Mouse (Mus musculus) monocyte, adult 59 days (primary cell): ENCODE measurements around the gene Lypd8. TPM values are rescaled to one million over a fixed set of nuclear protein-coding genes. Genes with fewer than 3 reads are reported as not detected.

Experiments
- total RNA-seq, 2 experiments: library from RNA; stranded (reverse); gene quantifications; one replicate each; pipeline ENCODE4 v1.2.4; 2023

Lypd8 gene
- total RNA-seq = not detected

DNA sequence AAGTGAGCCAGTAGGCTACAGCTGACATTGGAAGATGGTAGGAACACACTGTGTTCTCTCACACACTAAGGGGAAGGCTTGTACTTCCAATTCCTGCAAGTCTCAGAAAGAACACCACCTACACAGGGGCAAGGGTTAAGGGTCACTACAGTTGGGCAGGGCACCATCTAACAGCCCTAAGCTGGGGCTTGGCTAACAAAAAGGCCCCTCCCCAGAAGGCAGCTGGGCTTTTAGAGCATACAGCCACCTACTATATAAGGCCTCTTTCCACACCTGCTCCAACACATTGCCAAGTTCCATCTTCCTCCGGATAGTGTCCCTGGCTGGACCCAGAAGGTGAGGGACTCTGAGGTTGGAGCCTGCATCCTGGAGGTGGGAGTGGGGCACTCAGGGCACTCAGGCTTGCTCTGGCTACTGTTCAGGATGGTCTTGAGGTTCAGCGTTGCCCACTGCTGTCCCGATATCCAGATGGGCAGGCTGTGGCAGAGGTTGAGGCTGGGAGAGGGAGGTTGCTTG, at the start of gene Lypd8:
Gene Lypd8 (plus strand): TSS at position 281 of the 516 bp plus-strand sequence.

DNA sequence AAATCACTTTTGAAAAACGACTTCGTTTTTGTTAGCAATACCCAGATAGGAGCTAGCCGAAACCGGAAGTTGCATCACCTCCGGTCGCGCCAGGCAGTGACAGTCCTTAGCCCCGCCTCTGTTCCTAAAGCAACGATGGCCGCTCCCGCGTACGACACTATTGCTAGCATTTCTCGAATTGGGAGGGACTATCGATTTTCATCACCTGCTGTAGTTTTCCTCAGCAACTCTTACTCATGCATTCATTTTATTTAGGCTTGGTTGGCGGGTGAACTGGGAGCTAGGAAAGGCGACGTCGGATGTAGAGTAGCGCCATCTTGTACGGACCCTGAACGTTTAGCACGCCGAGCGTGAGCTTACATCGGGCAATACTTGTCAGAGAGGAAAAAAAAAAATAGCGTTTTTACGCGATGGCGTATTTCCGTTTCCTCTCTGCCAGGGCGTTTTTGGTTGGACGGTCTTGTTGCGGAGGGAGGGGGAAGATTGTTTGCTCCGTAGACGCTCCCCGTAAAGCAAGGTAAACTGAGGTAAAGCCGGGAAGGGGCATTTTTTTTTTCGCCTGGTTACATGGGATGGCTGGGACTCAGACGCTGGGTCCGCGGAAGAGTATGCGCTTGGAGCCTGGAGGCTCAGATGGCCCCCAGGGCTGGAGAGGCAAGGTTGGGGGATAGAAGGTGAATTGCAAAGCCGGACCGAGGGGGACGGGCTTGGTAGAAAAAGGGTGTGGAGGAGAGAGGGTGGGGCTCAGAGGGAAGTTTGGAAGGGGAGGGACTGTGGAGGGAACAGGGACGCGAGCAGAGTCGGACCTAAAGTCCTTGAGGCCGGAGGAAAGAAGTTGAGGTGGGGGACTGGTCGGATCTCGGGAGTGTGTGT, 48.3 kb upstream of the Lypd8 start, which contains the start of the genes Zfp672 and Sh3bp5l:
Gene Zfp672 (minus strand): TSS at position 64 of the 873 bp plus-strand sequence.
Gene Sh3bp5l (plus strand): TSS at position 449 of the 873 bp plus-strand sequence.

DNA sequence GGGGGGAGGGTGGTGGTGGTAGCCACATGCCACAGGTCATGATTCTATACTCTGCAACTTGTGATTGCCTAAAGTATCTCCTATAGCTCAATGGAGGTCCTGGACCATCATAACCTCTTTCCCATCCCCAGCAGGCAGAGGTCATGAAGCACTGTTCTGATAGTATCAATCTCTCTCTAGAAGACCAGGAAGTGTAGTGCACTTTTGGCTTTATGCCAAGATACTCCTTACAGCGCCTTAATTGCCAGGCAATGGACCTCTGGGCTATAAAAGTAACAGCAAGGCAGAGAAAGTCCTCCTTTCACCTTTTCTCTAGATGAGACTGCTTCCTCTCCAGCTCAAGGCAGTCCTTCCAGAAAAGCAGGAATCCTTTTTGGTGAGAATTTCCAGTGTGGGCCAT, 42.0 kb downstream of the Lypd8 start, which contains the start of gene 1810065E05Rik:
Gene 1810065E05Rik (plus strand): TSS at position 297 of the 400 bp plus-strand sequence.

DNA sequence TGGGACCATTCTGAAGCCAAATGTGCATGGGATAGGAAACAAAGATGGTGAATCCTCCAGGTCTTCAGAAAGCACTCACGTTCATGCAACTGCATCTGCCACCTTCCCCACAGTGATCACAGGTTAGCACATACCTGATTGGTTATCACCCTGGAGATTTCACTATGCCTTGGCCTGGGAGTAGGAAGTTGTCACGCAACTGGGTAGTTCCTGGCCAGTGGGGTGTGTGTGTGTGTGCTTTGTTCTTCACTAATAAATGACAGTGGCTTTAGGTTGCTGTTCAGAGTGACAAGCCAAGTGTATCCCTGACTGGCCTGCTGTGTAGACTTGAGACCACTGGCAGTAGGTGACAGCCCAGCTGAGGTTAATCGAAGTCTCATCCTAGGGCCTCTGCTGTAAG, 53.4 kb downstream of the Lypd8 start, which contains the start of gene Gm12253:
Gene Gm12253 (plus strand): TSS at position 301 of the 400 bp plus-strand sequence.

Other genes starting within 250 kb of the Lypd8 start
- gene Gemin5, start 210.5 kb upstream of the Lypd8 start, total RNA-seq = 10 to 100 TPM in 1 of 2 experiments, 1 to 10 TPM in 1; 9.2 to 11.2 TPM
- gene Mrpl22, start 207.4 kb upstream of the Lypd8 start, total RNA-seq = 10 to 100 TPM; 22.9 to 24.6 TPM
- 10 to 100 TPM; 20.8 to 21.2 TPM for gene Igtp, start 179.5 kb upstream of the Lypd8 start, total RNA-seq
- 10 to 100 TPM; 17.7 to 23.9 TPM for gene Irgm2, start 179.4 kb upstream of the Lypd8 start, total RNA-seq
- gene 4930438A08Rik, start 104.2 kb upstream of the Lypd8 start, total RNA-seq = not detected
- 10 to 100 TPM; 15.4 to 16.2 TPM for gene Zfp692, start 72.0 kb upstream of the Lypd8 start, total RNA-seq
- 10 to 100 TPM; 16.7 to 17.2 TPM for gene Zfp672, start 48.7 kb upstream of the Lypd8 start, total RNA-seq
- 10 to 100 TPM; 18.2 to 26.0 TPM for gene Sh3bp5l, start 48.3 kb upstream of the Lypd8 start, total RNA-seq
- not detected for gene 1810065E05Rik, start 42.1 kb downstream of the Lypd8 start, total RNA-seq
- not detected for gene Gm12253, start 53.5 kb downstream of the Lypd8 start, total RNA-seq
- not detected for gene Lypd9, start 73.9 kb downstream of the Lypd8 start, total RNA-seq
- not detected for gene Olfr30, start 83.2 kb downstream of the Lypd8 start, total RNA-seq
- gene Olfr332, start 113.5 kb downstream of the Lypd8 start, total RNA-seq = not detected
- gene Olfr331, start 123.5 kb downstream of the Lypd8 start, total RNA-seq = not detected
- gene Olfr330, start 155.8 kb downstream of the Lypd8 start, total RNA-seq = not detected
- gene Olfr329-ps, start 167.4 kb downstream of the Lypd8 start, total RNA-seq = not detected
- gene Olfr328, start 176.6 kb downstream of the Lypd8 start, total RNA-seq = under 1 TPM in 1 of 2 experiments, not detected in 1; 0.39 TPM
- not detected for gene Olfr224, start 191.5 kb downstream of the Lypd8 start, total RNA-seq
- gene Olfr325, start 198.7 kb downstream of the Lypd8 start, total RNA-seq = not detected
- gene Olfr324, start 216.1 kb downstream of the Lypd8 start, total RNA-seq = not detected
- not detected for gene 2210407C18Rik, start 237.0 kb downstream of the Lypd8 start, total RNA-seq